Mouse (Mus musculus): ENCODE measurements around the gene Trabd2b. TPM values are rescaled to one million over a fixed set of nuclear protein-coding genes. Genes with fewer than 3 reads are reported as not detected.

Trabd2b gene
- total RNA-seq, 4 experiments from 2014 or later, result 0.99 to 1.9 (median 1.2) TPM

DNA sequence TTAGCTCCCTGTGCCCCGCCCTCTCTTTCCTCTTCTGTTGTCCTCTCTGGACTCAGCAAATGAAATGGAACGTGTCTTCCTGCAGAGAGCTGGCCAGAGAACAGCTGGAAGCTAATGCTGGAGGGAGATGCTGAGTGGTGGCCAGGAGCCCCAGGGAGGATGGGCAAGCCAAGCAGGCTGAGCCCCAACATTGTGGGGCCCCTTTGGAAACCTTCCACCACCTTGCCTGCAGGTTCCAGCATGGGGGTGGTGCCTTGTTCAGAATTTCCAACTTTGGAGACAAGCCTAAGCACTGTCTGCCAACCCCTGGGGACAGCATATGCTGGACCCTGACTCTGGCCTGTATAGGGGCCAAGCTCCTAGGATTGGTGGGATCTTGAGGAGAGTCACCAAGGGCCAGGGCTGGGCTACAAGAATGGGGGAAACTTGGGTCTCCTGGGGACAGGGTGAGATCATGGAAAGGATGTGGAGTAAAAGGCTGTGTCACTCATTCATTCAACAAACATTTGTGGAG is 188.7 kb downstream of the Trabd2b start:
- DNase-seq (ENCODE audit: low spot score in 2 of 2), result peak; percentile 36 to 53

- no peak for DNase-seq (ENCODE audit: low spot score in 2 of 2)
Observed at GRCm38 (mm10) chr4:114599121-114599520, 192.6 kb downstream of the Trabd2b start.

DNA sequence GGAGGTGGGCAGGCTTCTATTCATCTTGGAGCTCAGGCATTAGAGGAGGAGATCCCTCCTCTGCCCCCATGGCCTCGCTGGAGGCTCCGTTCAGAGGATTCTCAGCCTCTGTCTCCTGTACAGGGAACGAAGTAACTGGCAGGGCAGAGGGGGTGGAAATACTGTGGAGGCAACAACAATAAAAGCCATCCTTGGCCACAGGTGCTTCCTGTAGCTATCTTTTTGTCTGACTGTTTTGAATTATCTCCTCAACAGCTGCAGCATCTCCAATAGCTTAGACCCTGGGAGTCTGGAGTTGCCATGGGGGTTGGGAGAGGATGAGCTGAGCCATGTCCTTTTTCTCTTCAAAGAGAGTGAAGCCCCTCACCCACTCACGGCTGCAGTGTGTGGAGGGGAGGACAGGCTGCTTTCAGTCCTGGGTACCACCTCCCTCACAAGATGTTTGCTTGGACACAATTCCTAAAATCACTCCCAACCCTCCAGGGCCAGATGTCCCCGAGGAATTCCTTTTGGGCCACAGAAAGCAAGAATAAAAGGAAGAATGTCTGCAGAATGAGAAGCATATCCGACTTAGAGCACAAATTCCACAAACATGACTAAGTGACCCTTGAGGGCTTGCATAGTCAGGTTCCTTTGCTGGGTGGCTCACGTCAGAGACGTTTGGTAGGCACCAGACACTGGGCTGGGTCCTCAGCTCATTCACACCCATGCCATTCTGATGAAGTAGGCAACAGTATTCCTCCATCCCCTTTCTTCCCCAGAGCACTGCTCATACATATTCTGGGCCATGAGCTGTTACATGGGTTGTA is 194.9 kb downstream of the Trabd2b start:
- DNase-seq (ENCODE audit: low spot score in 2 of 2), result no peak

- no peak for DNase-seq (ENCODE audit: low spot score in 2 of 2)
Observed at GRCm38 (mm10) chr4:114605670-114606069, 199.1 kb downstream of the Trabd2b start.

DNA sequence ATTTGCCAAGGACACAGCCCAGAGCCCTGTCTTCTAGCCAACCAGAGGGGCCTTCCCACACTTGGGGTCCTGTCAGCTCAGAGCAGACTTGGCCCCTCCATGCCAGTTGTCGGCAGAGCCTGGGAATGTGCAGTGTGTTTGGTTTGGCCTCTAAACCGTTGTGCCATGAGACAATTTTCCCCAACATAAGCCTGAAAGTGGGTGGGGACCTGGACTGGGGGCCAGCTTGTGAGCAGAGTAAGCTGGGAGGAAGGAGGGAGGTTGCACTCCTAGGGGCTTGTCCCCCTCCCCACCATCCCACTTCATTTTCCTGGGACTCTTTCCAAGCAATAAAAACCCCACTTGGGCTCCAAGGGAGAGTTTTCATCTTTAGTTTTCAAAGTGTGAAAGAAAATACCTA is 201.3 kb downstream of the Trabd2b start:
- no peak for DNase-seq (ENCODE audit: low spot score in 2 of 2)

DNA sequence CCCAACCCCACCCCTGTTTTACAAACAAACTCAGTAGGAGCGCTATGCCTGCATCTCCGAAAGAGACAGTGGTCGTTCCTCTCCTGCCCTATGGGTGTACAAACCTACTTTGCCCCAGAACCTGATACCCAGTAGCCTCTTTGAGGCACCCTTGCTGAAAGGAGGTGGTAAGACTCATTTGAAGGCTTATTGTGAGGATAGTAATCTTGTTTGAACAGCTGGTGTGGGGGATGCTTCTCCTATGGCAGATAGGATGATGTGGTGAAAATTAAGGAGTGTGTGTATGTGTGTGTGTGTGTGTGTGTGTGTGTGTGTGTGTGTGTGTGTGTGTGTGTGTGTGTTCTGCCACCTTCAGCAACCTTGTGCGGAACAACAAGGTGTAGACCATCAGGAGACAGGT is 202.8 kb downstream of the Trabd2b start:
- no peak for DNase-seq (ENCODE audit: low spot score in 2 of 2)

GRCm38 (mm10) chr4:114611166-114611929 is 204.8 kb downstream of the Trabd2b start:
- peak in 1 of 2 experiments; percentile 19 for DNase-seq (ENCODE audit: low spot score in 2 of 2)

GRCm38 (mm10) chr4:114612032-114612431 is 205.5 kb downstream of the Trabd2b start:
- DNase-seq (ENCODE audit: low spot score in 2 of 2), result no peak

DNA sequence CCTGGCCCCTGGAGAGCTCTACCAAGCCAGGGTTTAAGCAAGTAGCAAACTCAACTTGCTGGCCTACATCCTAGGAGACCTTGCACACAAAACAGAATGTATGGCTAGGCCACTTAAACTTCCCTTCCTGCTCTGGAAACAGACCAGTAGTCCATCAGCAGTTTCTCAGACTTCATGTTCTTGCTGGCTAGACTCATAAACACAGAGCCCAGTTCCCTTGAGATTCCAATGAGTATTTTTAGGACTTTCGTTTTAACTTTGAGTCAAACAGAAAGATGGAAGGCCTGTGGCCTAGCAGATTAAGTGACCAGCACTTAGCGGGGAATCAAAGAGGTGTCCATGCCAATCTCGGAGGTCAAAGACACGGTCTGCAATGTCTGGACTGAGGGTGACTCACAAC is 206.3 kb downstream of the Trabd2b start:
- DNase-seq (ENCODE audit: low spot score in 2 of 2), result no peak

GRCm38 (mm10) chr4:114614086-114614485 is 207.6 kb downstream of the Trabd2b start:
- no peak for DNase-seq (ENCODE audit: low spot score in 2 of 2)

DNA sequence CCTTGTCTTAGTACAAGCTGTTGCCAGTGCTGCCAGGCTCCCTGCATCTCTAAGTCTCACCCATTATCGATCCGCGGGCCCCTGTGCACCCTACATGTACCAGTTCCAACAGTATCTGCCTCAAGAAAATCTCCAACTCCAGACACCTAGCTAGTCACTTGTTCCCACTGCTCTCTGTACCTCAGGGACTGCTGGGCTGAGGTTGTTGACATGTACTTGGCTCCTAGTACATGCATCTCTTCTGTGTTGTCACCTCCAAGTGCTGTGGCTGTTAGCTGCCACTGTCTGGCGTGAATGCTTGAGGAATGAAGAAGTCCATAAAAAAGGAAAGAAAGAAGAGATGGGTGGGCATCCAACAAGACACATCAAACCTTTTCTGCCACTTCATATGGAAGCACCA is 209.2 kb downstream of the Trabd2b start:
- DNase-seq (ENCODE audit: low spot score in 2 of 2), result no peak

- no peak for DNase-seq (ENCODE audit: low spot score in 2 of 2)
Observed at GRCm38 (mm10) chr4:114622929-114623328, 216.4 kb downstream of the Trabd2b start.

DNA sequence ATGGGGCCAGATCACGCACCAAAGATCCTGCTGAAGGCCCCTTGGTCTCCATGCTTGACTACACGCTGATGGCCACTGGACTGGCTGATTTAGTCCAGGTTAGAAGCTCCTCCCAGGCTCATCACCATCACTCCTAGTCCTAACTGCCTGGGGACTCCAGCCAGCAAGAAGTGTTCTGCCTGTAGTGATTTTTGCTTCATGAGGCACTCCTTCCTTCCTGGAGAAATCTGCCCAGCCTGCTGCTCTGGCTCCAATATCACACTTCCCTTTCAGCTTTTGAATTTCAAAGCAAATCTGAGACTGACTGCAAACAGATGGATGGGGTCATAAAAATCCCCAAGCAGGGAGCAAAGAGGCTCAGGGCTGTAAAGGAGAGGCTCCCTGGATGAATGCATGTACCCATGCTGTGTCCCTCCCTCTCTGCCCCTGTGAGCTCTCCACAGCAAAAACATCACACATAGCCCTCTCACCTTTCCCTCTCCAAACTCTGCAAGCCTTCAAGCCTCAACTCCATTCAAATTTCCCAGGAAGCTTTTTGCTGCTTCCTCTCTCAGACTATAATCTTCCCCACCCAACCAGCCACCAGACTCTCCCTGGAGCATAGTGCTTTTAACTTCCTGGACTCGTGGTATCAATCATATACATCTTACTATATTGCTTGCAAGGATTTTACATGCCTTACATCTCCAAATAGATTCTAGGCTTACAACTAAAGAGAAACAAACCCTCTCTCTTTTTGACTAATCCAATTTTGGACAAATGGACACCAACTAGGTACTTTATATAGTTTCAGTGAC is 217.8 kb downstream of the Trabd2b start:
- DNase-seq (ENCODE audit: low spot score in 2 of 2), result no peak

GRCm38 (mm10) chr4:114625357-114625756 is 218.8 kb downstream of the Trabd2b start:
- no peak for DNase-seq (ENCODE audit: low spot score in 2 of 2)

DNA sequence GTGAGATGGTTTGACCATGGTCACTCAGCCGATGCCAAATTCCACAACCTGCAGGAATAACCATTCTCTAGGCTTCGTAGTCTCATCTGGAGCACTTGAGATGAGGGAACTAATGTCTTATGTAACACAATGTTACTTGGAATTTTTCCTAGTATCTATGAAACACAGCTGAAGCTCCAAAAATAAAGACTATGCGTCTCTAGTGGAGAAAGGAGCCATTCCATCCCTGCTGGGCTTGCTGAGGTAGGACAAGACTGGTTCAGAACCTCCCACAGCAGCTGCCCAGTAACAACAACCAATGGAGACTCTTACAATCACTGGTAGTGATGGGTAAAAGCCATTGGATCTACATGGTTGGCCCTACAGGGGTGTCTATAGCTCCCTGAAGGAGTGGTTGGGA is 219.4 kb downstream of the Trabd2b start:
- no peak for DNase-seq (ENCODE audit: low spot score in 2 of 2)

GRCm38 (mm10) chr4:114627674-114628293 is 221.3 kb downstream of the Trabd2b start:
- no peak for DNase-seq (ENCODE audit: low spot score in 2 of 2)

DNA sequence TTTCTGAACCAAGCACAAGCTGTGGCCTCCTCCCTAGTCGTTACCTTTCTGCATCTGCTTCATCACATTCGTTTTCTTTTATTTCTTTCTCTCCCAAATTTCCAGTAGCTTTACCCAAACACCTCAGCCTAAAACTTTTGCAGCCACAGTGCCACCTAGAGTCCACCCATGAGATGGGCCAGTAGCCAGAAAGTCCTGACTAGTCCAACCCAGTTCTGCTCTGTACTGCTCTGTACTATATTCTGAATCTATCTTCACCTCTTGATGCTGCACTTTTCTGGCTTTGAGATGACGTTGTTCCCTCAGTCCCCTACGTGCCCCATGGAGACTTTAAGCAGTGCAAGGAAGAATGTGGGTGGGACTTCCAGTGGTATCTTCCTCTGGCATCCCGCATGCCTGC is 229.4 kb downstream of the Trabd2b start:
- DNase-seq (ENCODE audit: low spot score in 2 of 2), result peak; percentile 25 to 37

- no peak for DNase-seq (ENCODE audit: low spot score in 2 of 2)
Observed at GRCm38 (mm10) chr4:114636324-114636723, 229.8 kb downstream of the Trabd2b start.

GRCm38 (mm10) chr4:114637120-114637519 is 230.6 kb downstream of the Trabd2b start:
- no peak for DNase-seq (ENCODE audit: low spot score in 2 of 2)

DNA sequence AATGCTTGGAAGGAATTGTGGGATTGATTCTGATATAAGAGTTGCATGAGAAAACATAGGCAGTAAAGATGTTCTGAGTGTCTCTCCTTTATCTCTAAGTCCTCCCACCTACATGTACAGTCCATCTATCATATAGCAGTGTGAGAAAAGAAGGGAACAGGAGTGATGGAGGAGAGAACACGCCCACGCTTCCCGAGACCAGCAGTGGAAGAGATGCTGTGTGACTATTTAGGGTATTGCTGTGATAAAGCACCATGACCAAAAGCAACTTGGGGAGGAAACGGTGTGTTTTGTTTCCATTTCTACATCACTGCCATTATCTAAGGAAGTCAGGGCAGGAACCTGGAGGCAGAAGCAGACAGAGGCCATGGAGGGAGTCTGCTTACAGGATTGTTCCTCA is 235.9 kb downstream of the Trabd2b start:
- no peak for DNase-seq (ENCODE audit: low spot score in 2 of 2)

DNA sequence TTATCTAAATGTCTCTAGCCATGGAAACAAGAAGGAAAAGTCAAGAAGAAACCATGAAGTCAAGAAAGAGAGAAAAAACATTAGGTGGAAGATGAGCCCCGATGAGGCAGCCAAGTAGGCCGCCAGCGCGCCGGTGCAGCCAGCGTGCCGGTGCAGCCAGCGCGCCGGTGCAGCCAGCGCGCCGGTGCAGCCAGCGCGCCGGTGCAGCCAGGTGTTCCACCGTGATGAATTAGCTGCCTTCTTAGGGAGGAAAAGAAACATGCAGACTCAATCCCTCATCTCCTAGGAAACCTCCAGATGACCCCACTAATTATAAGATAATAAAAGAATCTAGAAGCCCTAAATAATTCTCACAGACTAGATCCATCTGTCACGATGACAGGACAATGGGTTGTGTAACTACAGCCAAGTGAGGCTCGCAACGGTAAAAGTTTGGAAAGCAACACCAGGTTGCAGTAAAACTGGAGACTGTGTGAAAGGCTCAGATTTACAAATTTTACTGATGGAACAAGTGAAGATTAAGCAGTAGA is 237.2 kb downstream of the Trabd2b start:
- DNase-seq (ENCODE audit: low spot score in 2 of 2), result no peak

Data from gastrocnemius, adult 8-10 months (tissue).